Mouse (Mus musculus) layer of hippocampus, postnatal 10 days (tissue): ENCODE results near the gene Slc26a8. TPM values are rescaled to one million over a fixed set of nuclear protein-coding genes. Genes with fewer than 3 reads are reported as not detected.
"Not testable (repeated sequence)": the region's sequence is repeated elsewhere in the genome, so short reads cannot be mapped to it uniquely, and the experiment has no call there.

Source experiments
- DNase-seq, 2 experiments: peaks; one replicate each; pipeline ENCODE4 v3.0.0; 2021; ENCODE audit warnings: low spot score in 2 of 2
- long read RNA-seq: library from polyadenylated mRNA; stranded (forward); transcript quantifications from one replicate; pipeline ENCODE4 v2.0.0, GENCODE M21; 2023
- total RNA-seq, 2 experiments: library from RNA; stranded (reverse); gene quantifications; 2 replicates each; pipeline ENCODE4 v1.2.3; 2021

Slc26a8 gene
- total RNA-seq: 1 to 10 TPM; 7.4 to 9.0 TPM
- long read RNA-seq, partial matches to known transcripts: 1 of 2 reads
- long read RNA-seq, other reads (novel, unspliced or antisense): 0 of 2 reads

GRCm38 (mm10) chr17:28689586-28690283 lies at the start of gene Slc26a8:
TSS of gene Slc26a8 (minus strand) at chr17:28690233.
- DNase-seq: peak; percentile 37 to 46

- no peak for DNase-seq
Measured at GRCm38 (mm10) chr17:28739244-28739643, 49.2 kb upstream of the Slc26a8 start.

- DNase-seq: no peak
Measured at GRCm38 (mm10) chr17:28737973-28738372, 47.9 kb upstream of the Slc26a8 start.

- no peak for DNase-seq
Measured at GRCm38 (mm10) chr17:28736486-28736885, 46.5 kb upstream of the Slc26a8 start.

- DNase-seq: no peak
Measured at GRCm38 (mm10) chr17:28735317-28736105, 45.5 kb upstream of the Slc26a8 start.

GRCm38 (mm10) chr17:28727511-28727910 lies 37.5 kb upstream of the Slc26a8 start:
- DNase-seq: not testable (repeated sequence)

GRCm38 (mm10) chr17:28725783-28726182 lies 35.8 kb upstream of the Slc26a8 start, which contains the start of gene AC170998.1:
TSS of gene AC170998.1 (plus strand) at chr17:28726083.
- no peak for DNase-seq

GRCm38 (mm10) chr17:28717535-28717934 lies 27.5 kb upstream of the Slc26a8 start:
- no peak for DNase-seq

GRCm38 (mm10) chr17:28715832-28716548 lies 26.0 kb upstream of the Slc26a8 start:
- no peak for DNase-seq

- no peak for DNase-seq
Measured at GRCm38 (mm10) chr17:28714006-28714405, 24.0 kb upstream of the Slc26a8 start.

- DNase-seq: no peak
Measured at GRCm38 (mm10) chr17:28712305-28712704, 22.3 kb upstream of the Slc26a8 start.

GRCm38 (mm10) chr17:28711237-28711636 lies 21.2 kb upstream of the Slc26a8 start:
- DNase-seq: no peak

- no peak for DNase-seq
Measured at GRCm38 (mm10) chr17:28710291-28710688, 20.3 kb upstream of the Slc26a8 start.

- DNase-seq: no peak
Measured at GRCm38 (mm10) chr17:28709552-28710290, 19.7 kb upstream of the Slc26a8 start.

- no peak for DNase-seq
Measured at GRCm38 (mm10) chr17:28708989-28709388, 19.0 kb upstream of the Slc26a8 start.

GRCm38 (mm10) chr17:28707816-28708215 lies 17.8 kb upstream of the Slc26a8 start:
- no peak for DNase-seq

GRCm38 (mm10) chr17:28707136-28707627 lies 17.1 kb upstream of the Slc26a8 start:
- DNase-seq: no peak

GRCm38 (mm10) chr17:28706697-28707096 lies 16.7 kb upstream of the Slc26a8 start:
- no peak for DNase-seq

- DNase-seq: no peak
Measured at GRCm38 (mm10) chr17:28702646-28703045, 12.6 kb upstream of the Slc26a8 start.

- no peak for DNase-seq
Measured at GRCm38 (mm10) chr17:28701737-28702136, 11.7 kb upstream of the Slc26a8 start.

- DNase-seq: no peak
Measured at GRCm38 (mm10) chr17:28701171-28701570, 11.1 kb upstream of the Slc26a8 start.
